Mouse (Mus musculus) limb, embryonic 11.5 days (tissue): ENCODE results near the gene Cavin2. TPM values are rescaled to one million over a fixed set of nuclear protein-coding genes. Genes with fewer than 3 reads are reported as not detected.

Experiments used
- polyA plus RNA-seq: library from polyadenylated mRNA; unstranded; fragments of >200 nt; fragmentation: Nextera tagmentation; extraction: Ambion mirVana; gene quantifications from 2 replicates; pipeline ENCODE4 v1.2.1, GENCODE M21; 2014

Gene Cavin2
- polyA plus RNA-seq, 1 experiment from 2014 or later, result 5.0 TPM

Other genes with a start within 250 kb of the Cavin2 start
- 5.2 and 6.0 TPM in 2 replicates for gene Nabp1, start 189.3 kb downstream of the Cavin2 start, polyA plus RNA-seq